Mouse (Mus musculus): ENCODE results near the gene Zfp831. TPM values are rescaled to one million over a fixed set of nuclear protein-coding genes. Genes with fewer than 3 reads are reported as not detected.
A peak's percentile ranks its signal among the peaks of the same experiment; 100 is the strongest.

The Zfp831 gene
- polyA plus RNA-seq, 1 experiment from 2014 or later: not detected

DNA sequence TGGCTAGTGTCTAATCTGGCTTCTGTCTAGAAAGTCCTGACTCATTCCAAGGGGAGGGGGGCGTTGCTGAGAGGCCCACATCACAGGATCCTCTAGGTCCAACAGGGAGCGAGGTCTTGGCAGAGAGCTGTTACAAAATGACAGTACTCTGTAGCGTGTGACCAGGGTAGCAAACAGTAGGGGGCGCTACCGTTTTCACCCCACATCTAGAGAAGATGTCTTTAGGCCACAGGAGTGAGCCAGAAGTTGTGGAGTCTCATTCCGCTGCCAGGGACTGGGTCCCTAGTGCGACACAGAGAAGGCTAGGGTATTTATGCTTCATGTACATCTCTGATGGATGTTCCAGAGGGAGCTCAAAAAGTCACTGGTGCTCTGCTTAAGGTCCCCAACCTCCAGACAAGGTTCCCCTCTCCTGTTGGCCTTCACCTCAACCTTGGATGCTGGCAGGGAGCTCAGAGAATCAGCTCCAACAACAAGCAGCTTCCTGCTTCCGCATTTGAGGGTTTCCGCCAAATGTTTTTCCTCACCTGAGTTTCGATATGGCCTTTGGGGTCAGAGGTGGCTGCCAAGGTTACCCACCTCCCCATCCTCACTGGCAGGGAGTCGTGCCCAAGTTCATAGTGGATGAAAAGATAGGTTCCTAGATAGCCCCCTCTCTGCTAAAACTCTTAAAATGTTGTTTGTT, 29.3 kb downstream of the Zfp831 start:
- Histone ChIP-seq H3K9me3 (replicated peaks; ENCODE audit: control insufficient read depth, low read length) (no peaks in the 10 kb centered on the region), H3K36me3 (replicated peaks; ENCODE audit: control insufficient read depth, insufficient read depth, low read depth, low read length) (no peaks in the 10 kb centered on the region), H3K4me1 (ENCODE audit: control insufficient read depth, insufficient read depth, low read length) (no peaks in the 10 kb centered on the region), H3K4me3 (ENCODE audit: low read depth, low read length) (no peak overlapping the region), H3K27ac (replicated peaks; ENCODE audit: low read depth, low read length) (no peak overlapping the region), H3K9ac (replicated peaks; ENCODE audit: low read length) (no peak overlapping the region), H3K27me3 (ENCODE audit: control insufficient read depth, insufficient read depth, low read length) (no peaks in the 10 kb centered on the region), H3K4me2 (ENCODE audit: low read depth, low read length) (peak overlapping the region; percentile 87; the same call in 1 of the 2 replicates)
- peak; percentile 35 for DNase-seq (ENCODE audit: low spot score)
- no peak for ATAC-seq (replicated peaks; ENCODE audit: insufficient number of reproducible peaks, low FRiP score, low TSS enrichment, low read depth)
- 19% methylated on average over 11 of the region's 11 CpGs for whole genome bisulfite sequencing

- H3K9me3 ChIP-seq (replicated peaks; ENCODE audit: control insufficient read depth, low read length): no peaks in the 10 kb centered on the region
- WGBS: under 1% methylated on average over 25 of the region's 25 CpGs
- peak overlapping the region; percentile 31 for H3K4me3 ChIP-seq (ENCODE audit: low read depth, low read length)
- ATAC-seq (replicated peaks; ENCODE audit: insufficient number of reproducible peaks, low FRiP score, low TSS enrichment, low read depth) (peak; percentile 72; the same call in 1 of the 2 replicates), DNase-seq (ENCODE audit: low spot score) (peak; percentile 96)
- H3K36me3 ChIP-seq (replicated peaks; ENCODE audit: control insufficient read depth, insufficient read depth, low read depth, low read length): no peaks in the 10 kb centered on the region
- no peaks in the 10 kb centered on the region for H3K27me3 ChIP-seq (ENCODE audit: control insufficient read depth, insufficient read depth, low read length)
- H3K27ac ChIP-seq (replicated peaks; ENCODE audit: low read depth, low read length): peak overlapping the region; percentile 61; the same call in 1 of the 2 replicates
- H3K4me2 ChIP-seq (ENCODE audit: low read depth, low read length): peak overlapping the region; percentile 87
- H3K9ac ChIP-seq (replicated peaks; ENCODE audit: low read length): peak overlapping the region; percentile 62
- no peaks in the 10 kb centered on the region for H3K4me1 ChIP-seq (ENCODE audit: control insufficient read depth, insufficient read depth, low read length)
Measured at GRCm38 (mm10) chr2:174673592-174674286, 30.4 kb downstream of the Zfp831 start.

DNA sequence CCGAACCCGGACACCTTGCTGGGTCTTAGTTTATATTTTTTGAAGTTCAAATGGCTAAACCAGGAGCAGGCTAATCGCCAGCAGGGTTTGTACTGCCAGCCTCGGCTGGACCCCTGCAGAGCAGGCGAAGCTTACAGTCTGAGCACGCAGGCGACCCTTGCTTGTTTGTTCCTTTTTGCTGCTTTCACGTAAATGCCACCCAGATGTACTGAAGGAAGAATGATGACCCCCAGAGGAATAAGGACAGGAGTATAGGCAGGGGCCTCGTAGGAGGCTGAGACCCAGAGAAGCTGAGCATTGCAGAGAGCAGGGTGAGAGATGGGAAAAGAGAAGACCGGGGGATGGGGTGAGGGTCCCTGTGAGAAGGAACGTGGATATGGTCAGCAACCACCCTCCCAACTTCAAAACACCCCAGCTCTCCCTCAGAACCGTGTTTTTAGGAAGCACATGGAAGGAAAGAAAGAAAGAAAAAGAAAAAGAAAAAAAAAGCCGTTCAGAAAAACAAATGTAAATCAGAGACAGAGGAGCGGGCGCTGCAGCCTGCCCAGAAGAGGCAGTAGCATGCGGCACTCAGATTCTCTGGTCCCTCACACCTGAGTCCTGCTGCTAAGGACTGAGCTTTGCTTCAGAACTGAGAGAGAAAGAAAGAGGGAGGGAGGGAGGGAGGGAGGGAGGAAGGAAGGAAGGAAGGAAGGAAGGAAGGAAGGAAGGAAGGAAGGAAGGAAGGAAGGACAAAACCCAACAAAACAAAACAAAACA, 31.1 kb downstream of the Zfp831 start:
- H3K36me3 ChIP-seq (replicated peaks; ENCODE audit: control insufficient read depth, insufficient read depth, low read depth, low read length): no peaks in the 10 kb centered on the region
- whole genome bisulfite sequencing: 4% methylated on average over 16 of the region's 16 CpGs
- peak overlapping the region; percentile 30 for H3K4me3 ChIP-seq (ENCODE audit: low read depth, low read length)
- no peaks in the 10 kb centered on the region for H3K4me1 ChIP-seq (ENCODE audit: control insufficient read depth, insufficient read depth, low read length)
- H3K4me2 ChIP-seq (ENCODE audit: low read depth, low read length): peak overlapping the region; percentile 69
- DNase-seq (ENCODE audit: low spot score): peak; percentile 28
- no peaks in the 10 kb centered on the region for H3K9me3 ChIP-seq (replicated peaks; ENCODE audit: control insufficient read depth, low read length)
- no peaks in the 10 kb centered on the region for H3K27me3 ChIP-seq (ENCODE audit: control insufficient read depth, insufficient read depth, low read length)
- ATAC-seq (replicated peaks; ENCODE audit: insufficient number of reproducible peaks, low FRiP score, low TSS enrichment, low read depth): peak; percentile 35; the same call in 1 of the 2 replicates
- peak overlapping the region; percentile 55 for H3K9ac ChIP-seq (replicated peaks; ENCODE audit: low read length)
- H3K27ac ChIP-seq (replicated peaks; ENCODE audit: low read depth, low read length): no peak overlapping the region

GRCm38 (mm10) chr2:174675642-174676041, 32.3 kb downstream of the Zfp831 start:
- 17% methylated on average over 9 of the region's 9 CpGs for WGBS
- Histone ChIP-seq H3K27ac (replicated peaks; ENCODE audit: low read depth, low read length) (no peak overlapping the region), H3K36me3 (replicated peaks; ENCODE audit: control insufficient read depth, insufficient read depth, low read depth, low read length) (no peaks in the 10 kb centered on the region), H3K4me3 (ENCODE audit: low read depth, low read length) (no peak overlapping the region), H3K27me3 (ENCODE audit: control insufficient read depth, insufficient read depth, low read length) (no peaks in the 10 kb centered on the region), H3K9ac (replicated peaks; ENCODE audit: low read length) (no peak overlapping the region), H3K4me1 (ENCODE audit: control insufficient read depth, insufficient read depth, low read length) (no peaks in the 10 kb centered on the region), H3K9me3 (replicated peaks; ENCODE audit: control insufficient read depth, low read length) (no peaks in the 10 kb centered on the region), H3K4me2 (ENCODE audit: low read depth, low read length) (no peak overlapping the region)
- ATAC-seq (replicated peaks; ENCODE audit: insufficient number of reproducible peaks, low FRiP score, low TSS enrichment, low read depth) (no peak), DNase-seq (ENCODE audit: low spot score) (peak; percentile 89)

- ATAC-seq (replicated peaks; ENCODE audit: insufficient number of reproducible peaks, low FRiP score, low TSS enrichment, low read depth): no peak
- H3K9me3 ChIP-seq (replicated peaks; ENCODE audit: control insufficient read depth, low read length): no peaks in the 10 kb centered on the region
- H3K27me3 ChIP-seq (ENCODE audit: control insufficient read depth, insufficient read depth, low read length): no peaks in the 10 kb centered on the region
- no peak overlapping the region for H3K9ac ChIP-seq (replicated peaks; ENCODE audit: low read length)
- WGBS: 75% methylated on average over 8 of the region's 8 CpGs
- no peak overlapping the region for H3K4me2 ChIP-seq (ENCODE audit: low read depth, low read length)
- H3K4me1 ChIP-seq (ENCODE audit: control insufficient read depth, insufficient read depth, low read length): no peaks in the 10 kb centered on the region
- no peak for DNase-seq (ENCODE audit: low spot score)
- no peak overlapping the region for H3K27ac ChIP-seq (replicated peaks; ENCODE audit: low read depth, low read length)
- no peaks in the 10 kb centered on the region for H3K36me3 ChIP-seq (replicated peaks; ENCODE audit: control insufficient read depth, insufficient read depth, low read depth, low read length)
- H3K4me3 ChIP-seq (ENCODE audit: low read depth, low read length): no peak overlapping the region
Measured at GRCm38 (mm10) chr2:174701351-174701750, 58.0 kb downstream of the Zfp831 start.

GRCm38 (mm10) chr2:174707101-174707500, 63.8 kb downstream of the Zfp831 start:
- ATAC-seq (replicated peaks; ENCODE audit: insufficient number of reproducible peaks, low FRiP score, low TSS enrichment, low read depth) (no peak), DNase-seq (ENCODE audit: low spot score) (no peak)
- no peaks in the 10 kb centered on the region for H3K36me3 ChIP-seq (replicated peaks; ENCODE audit: control insufficient read depth, insufficient read depth, low read depth, low read length)
- no peaks in the 10 kb centered on the region for H3K4me1 ChIP-seq (ENCODE audit: control insufficient read depth, insufficient read depth, low read length)
- H3K27ac ChIP-seq (replicated peaks; ENCODE audit: low read depth, low read length): no peak overlapping the region
- no peaks in the 10 kb centered on the region for H3K27me3 ChIP-seq (ENCODE audit: control insufficient read depth, insufficient read depth, low read length)
- WGBS: 92% methylated on average over 16 of the region's 16 CpGs
- H3K9ac ChIP-seq (replicated peaks; ENCODE audit: low read length): no peak overlapping the region
- H3K9me3 ChIP-seq (replicated peaks; ENCODE audit: control insufficient read depth, low read length): no peaks in the 10 kb centered on the region
- no peak overlapping the region for H3K4me3 ChIP-seq (ENCODE audit: low read depth, low read length)
- H3K4me2 ChIP-seq (ENCODE audit: low read depth, low read length): no peak overlapping the region

DNA sequence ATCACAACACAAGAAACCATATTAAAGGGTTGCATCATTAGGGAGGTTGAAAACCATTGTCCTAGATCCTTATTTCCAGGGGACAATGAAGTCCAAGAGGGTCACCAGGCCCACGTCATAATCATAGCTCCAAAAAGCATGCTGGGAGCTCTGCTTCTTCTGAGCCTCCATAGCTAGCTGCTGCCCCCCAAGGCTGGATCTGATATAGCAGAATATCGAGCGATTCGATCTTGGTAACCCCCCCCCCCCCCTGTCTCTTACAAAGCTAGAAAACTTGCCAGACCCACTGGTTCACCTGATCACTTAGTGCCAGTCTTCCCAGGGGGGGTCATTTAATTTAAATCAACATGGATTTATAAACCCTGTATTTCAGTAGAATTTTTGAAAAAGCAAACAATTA, 65.3 kb downstream of the Zfp831 start:
- DNase-seq (ENCODE audit: low spot score) (no peak), ATAC-seq (replicated peaks; ENCODE audit: insufficient number of reproducible peaks, low FRiP score, low TSS enrichment, low read depth) (no peak)
- 91% methylated on average over 4 of the region's 4 CpGs for WGBS
- Histone ChIP-seq H3K9me3 (replicated peaks; ENCODE audit: control insufficient read depth, low read length) (no peaks in the 10 kb centered on the region), H3K36me3 (replicated peaks; ENCODE audit: control insufficient read depth, insufficient read depth, low read depth, low read length) (no peaks in the 10 kb centered on the region), H3K4me1 (ENCODE audit: control insufficient read depth, insufficient read depth, low read length) (no peaks in the 10 kb centered on the region), H3K4me2 (ENCODE audit: low read depth, low read length) (no peak overlapping the region), H3K27me3 (ENCODE audit: control insufficient read depth, insufficient read depth, low read length) (no peaks in the 10 kb centered on the region), H3K4me3 (ENCODE audit: low read depth, low read length) (no peak overlapping the region), H3K9ac (replicated peaks; ENCODE audit: low read length) (no peak overlapping the region), H3K27ac (replicated peaks; ENCODE audit: low read depth, low read length) (no peak overlapping the region)

All from embryonic facial prominence, embryonic 11.5 days (tissue).